ENCODE assay signal across 8 mouse cellular contexts in the genomic region with DNA sequence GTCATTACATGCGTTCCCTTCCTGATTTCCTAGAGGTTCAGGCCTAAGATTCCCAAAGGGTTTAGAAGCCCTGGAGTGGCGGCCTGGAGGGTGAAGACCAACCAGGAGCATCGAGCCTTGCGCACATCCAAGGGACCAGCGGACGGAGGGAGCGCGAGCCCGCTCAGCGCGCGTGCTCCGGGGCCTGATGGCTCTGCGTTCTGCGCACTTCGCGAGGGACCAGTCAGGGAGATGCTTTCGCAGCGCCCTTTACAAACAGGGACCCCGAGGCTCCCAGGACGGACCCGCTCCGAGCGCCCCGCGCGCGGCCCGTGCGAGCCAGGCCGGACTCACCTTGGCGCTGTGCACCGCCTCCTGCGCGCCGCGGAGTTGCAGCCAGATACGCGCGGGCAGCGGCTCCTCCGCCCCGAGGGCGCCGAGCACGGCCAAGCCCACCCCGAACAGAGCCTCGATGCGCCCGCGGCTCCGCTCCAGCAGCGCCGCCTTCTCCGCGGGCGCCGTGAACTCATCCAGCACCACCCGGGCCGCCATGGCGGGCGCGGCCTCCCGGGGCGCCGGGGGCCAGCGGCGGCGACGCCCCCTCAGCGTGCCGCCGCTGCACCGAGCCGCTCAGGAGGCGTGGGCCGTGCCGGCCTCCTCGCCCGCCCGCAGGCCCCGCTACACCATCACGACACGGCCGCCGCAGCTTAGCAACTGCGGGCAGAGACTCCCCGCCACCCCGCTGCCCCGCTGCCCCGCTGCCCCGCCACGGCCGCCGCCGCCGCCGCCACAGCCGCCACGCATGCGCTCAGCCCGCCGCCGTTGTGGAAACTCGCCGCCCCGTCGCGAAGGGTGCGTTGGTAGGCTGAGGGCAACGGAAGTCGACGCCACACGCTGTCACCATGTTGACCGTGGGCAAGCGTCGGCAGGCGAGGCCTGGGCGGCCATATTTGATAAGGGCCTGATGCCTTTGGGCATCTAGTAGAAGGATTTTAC. TPM values are rescaled to one million over a fixed set of nuclear protein-coding genes. Genes with fewer than 3 reads are reported as not detected.
A peak's percentile ranks its signal among the peaks of the same experiment; 100 is the strongest.
DNase-seq lines count a peak whose midpoint lies in the region; ATAC-seq and TF ChIP-seq lines count a peak whose summit lies in the region.

A gene (minus strand): TSS at position 770 of the 975 bp plus-strand sequence.

- no peaks in the 10 kb centered on the region for H3K9me3 ChIP-seq in embryonic facial prominence, embryonic 14.5 days (ENCODE audit: control insufficient read depth, low read length)
- H3K9me3 ChIP-seq in limb, embryonic 13.5 days, result no peaks in the 10 kb centered on the region
- no peaks in the 10 kb centered on the region for H3K9me3 ChIP-seq in midbrain, embryonic 15.5 days

- TF ChIP-seq POLR2A in bone marrow, adult 2 months (IDR thresholded peaks at IDR 0.05; ENCODE audit: borderline replicate concordance, control insufficient read depth, low read depth, low read length), result peak; percentile 66; the same call in 1 of the 2 replicates

- no peak for TF ChIP-seq CTCF in bone marrow, adult 2 months (IDR thresholded peaks at IDR 0.05; ENCODE audit: control insufficient read depth, insufficient read depth, low read length)

- peak; percentile 95 for ATAC-seq in embryonic facial prominence, embryonic 14.5 days (ENCODE audit: low read depth)
- peak; percentile 92 for ATAC-seq in limb, embryonic 13.5 days (ENCODE audit: low FRiP score, low read depth)
- peak; percentile 97 for ATAC-seq in midbrain, embryonic 15.5 days (replicated peaks)

- H3K9ac ChIP-seq in embryonic facial prominence, embryonic 14.5 days (ENCODE audit: low read depth, low read length), result peak within 1 kb of the TSS; percentile 86
- H3K9ac ChIP-seq in limb, embryonic 13.5 days, result peak within 1 kb of the TSS; percentile 94
- H3K9ac ChIP-seq in midbrain, embryonic 15.5 days, result peak within 1 kb of the TSS; percentile 88

- H3K27ac ChIP-seq in bone marrow, adult 2 months (ENCODE audit: control insufficient read depth, insufficient read depth, low read depth, low read length, poor library complexity), result peak within 1 kb of the TSS; percentile 92
- H3K27ac ChIP-seq in embryonic facial prominence, embryonic 14.5 days (replicated peaks; ENCODE audit: low read depth, low read length), result peak within 1 kb of the TSS; percentile 91
- peak within 1 kb of the TSS; percentile 92 for H3K27ac ChIP-seq in limb, embryonic 13.5 days
- peak within 1 kb of the TSS; percentile 93 for H3K27ac ChIP-seq in midbrain, embryonic 15.5 days

- WGBS in bone marrow, adult 2 months, result under 1% methylated on average over 117 of the region's 119 CpGs
- under 1% methylated on average over 59 of the region's 119 CpGs for WGBS in embryonic facial prominence, embryonic 14.5 days
- under 1% methylated on average over 107 of the region's 119 CpGs for WGBS in limb, embryonic 13.5 days
- under 1% methylated on average over 118 of the region's 119 CpGs for WGBS in midbrain, embryonic 15.5 days

- peak within 1 kb of the TSS; percentile 80 for H3K4me2 ChIP-seq in embryonic facial prominence, embryonic 14.5 days (ENCODE audit: low read depth, low read length)
- peak within 1 kb of the TSS; percentile 91 for H3K4me2 ChIP-seq in limb, embryonic 13.5 days (replicated peaks)
- H3K4me2 ChIP-seq in midbrain, embryonic 15.5 days, result peak within 1 kb of the TSS; percentile 76

- H3K27me3 ChIP-seq in embryonic facial prominence, embryonic 14.5 days (replicated peaks; ENCODE audit: control insufficient read depth, insufficient read depth, low read length), result no peaks in the 10 kb centered on the region
- no peaks in the 10 kb centered on the region for H3K27me3 ChIP-seq in limb, embryonic 13.5 days
- H3K27me3 ChIP-seq in midbrain, embryonic 15.5 days (replicated peaks), result no peaks in the 10 kb centered on the region

- peak within 1 kb of the TSS; percentile 82 for H3K4me3 ChIP-seq in bone marrow, adult 2 months (replicated peaks; ENCODE audit: control insufficient read depth, low read depth, low read length)
- peak within 1 kb of the TSS; percentile 95 for H3K4me3 ChIP-seq in embryonic facial prominence, embryonic 14.5 days (ENCODE audit: low read depth, low read length)
- peak within 1 kb of the TSS; percentile 96 for H3K4me3 ChIP-seq in limb, embryonic 13.5 days
- H3K4me3 ChIP-seq in midbrain, embryonic 15.5 days, result peak within 1 kb of the TSS; percentile 93

- H3K4me1 ChIP-seq in bone marrow, adult 2 months (ENCODE audit: control insufficient read depth, insufficient read depth, low read length), result peaks cover 3% of the 10 kb centered on the region; the same call in 1 of the 2 replicates
- peaks cover 20% of the 10 kb centered on the region for H3K4me1 ChIP-seq in embryonic facial prominence, embryonic 14.5 days (ENCODE audit: control insufficient read depth, insufficient read depth, low read length)
- peaks cover 32% of the 10 kb centered on the region for H3K4me1 ChIP-seq in limb, embryonic 13.5 days
- H3K4me1 ChIP-seq in midbrain, embryonic 15.5 days, result peaks cover 26% of the 10 kb centered on the region

- peaks cover 3% of the 10 kb centered on the region for H3K36me3 ChIP-seq in embryonic facial prominence, embryonic 14.5 days (ENCODE audit: control insufficient read depth, insufficient read depth, low read length)
- peaks cover 4% of the 10 kb centered on the region for H3K36me3 ChIP-seq in limb, embryonic 13.5 days
- H3K36me3 ChIP-seq in midbrain, embryonic 15.5 days (replicated peaks), result no peaks in the 10 kb centered on the region

- DNase-seq in A20 (ENCODE audit: low read depth, low spot score), result peak; percentile 92
- peak; percentile 97 for DNase-seq in embryonic facial prominence, embryonic 14.5 days (ENCODE audit: low spot score)
- peak; percentile 90 for DNase-seq in heart, adult 8-10 months (ENCODE audit: low spot score)
- DNase-seq in kidney, adult 8-10 months, result peak; percentile 93
- DNase-seq in spleen, adult 18-20 months, result peak; percentile 85 to 88

RNA-seq across cellular contexts. Expression of the gene that starts here (rescaled TPM):
- 6.9 and 12.7 TPM in 2 replicates for polyA plus RNA-seq in bone marrow, adult 2 months (2011; ENCODE audit: insufficient read depth, insufficient read length, low replicate concordance, missing spikeins)
- polyA plus RNA-seq in embryonic facial prominence, embryonic 14.5 days (2014; fragmentation: Nextera tagmentation; extraction: Ambion mirVana), result 10.6 and 10.7 TPM in 2 replicates
- 10 to 100 TPM; 15.8 to 17.9 (median 16.3) TPM for total RNA-seq in heart, adult 8-10 months (2022)
- 10.9 and 11.1 TPM in 2 replicates for polyA plus RNA-seq in limb, embryonic 13.5 days (2015; fragmentation: Nextera tagmentation; extraction: Ambion mirVana)
- polyA plus RNA-seq in midbrain, embryonic 15.5 days (2015; fragmentation: Nextera tagmentation; extraction: Ambion mirVana), result 11.4 and 11.8 TPM in 2 replicates

Comparison
In these comparisons a context has a peak if more than half of its experiments do, and no peak if none do; other contexts are left out.
1. Peak in every context shown above with its lines: DNase-seq, ATAC-seq, H3K4me3 ChIP-seq and H3K27ac ChIP-seq.